Mouse (Mus musculus) fibroblast of lung, adult 2 months (primary cell): ENCODE measurements at regions not wholly inside any gene's neighbourhood (a gene's known extent, or its start where the extent isn't known, plus 50 kb on each side); places are given as distances from the start of the nearest gene placed in this dataset.

ENCODE experiments used
- DNase-seq: peaks from one replicate; pipeline ENCODE4 v3.0.0-alpha.2; 2011; ENCODE audit warnings: low read depth

- DNase-seq = no peak
Observed at GRCm38 (mm10) chr17:65014682-65015081, 178.8 kb upstream of the 4930583I09Rik start.

- no peak for DNase-seq
Observed at GRCm38 (mm10) chr17:65000626-65001135, 164.8 kb upstream of the 4930583I09Rik start.

- DNase-seq = no peak
Observed at GRCm38 (mm10) chr17:64994483-64994882, 158.6 kb upstream of the 4930583I09Rik start.

GRCm38 (mm10) chr17:64991262-64991661 lies 155.4 kb upstream of the 4930583I09Rik start:
- no peak for DNase-seq

GRCm38 (mm10) chr17:64984276-64985011 lies 148.6 kb upstream of the 4930583I09Rik start:
- DNase-seq = no peak

GRCm38 (mm10) chr17:64983480-64983879 lies 147.6 kb upstream of the 4930583I09Rik start:
- DNase-seq = no peak

GRCm38 (mm10) chr17:64964153-64964552 lies 128.3 kb upstream of the 4930583I09Rik start:
- DNase-seq = no peak

GRCm38 (mm10) chr17:64961887-64962286 lies 126.0 kb upstream of the 4930583I09Rik start:
- no peak for DNase-seq

- no peak for DNase-seq
Observed at GRCm38 (mm10) chr17:64957495-64957894, 121.6 kb upstream of the 4930583I09Rik start.

- DNase-seq = no peak
Observed at GRCm38 (mm10) chr17:64956506-64956905, 120.6 kb upstream of the 4930583I09Rik start.

- DNase-seq = no peak
Observed at GRCm38 (mm10) chr17:64953275-64953674, 117.4 kb upstream of the 4930583I09Rik start.

- no peak for DNase-seq
Observed at GRCm38 (mm10) chr17:64951625-64951940, 115.7 kb upstream of the 4930583I09Rik start.

- no peak for DNase-seq
Observed at GRCm38 (mm10) chr17:64950802-64951624, 115.1 kb upstream of the 4930583I09Rik start.

GRCm38 (mm10) chr17:64943213-64943612 lies 107.3 kb upstream of the 4930583I09Rik start:
- DNase-seq = no peak

GRCm38 (mm10) chr17:64941555-64941954 lies 105.7 kb upstream of the 4930583I09Rik start:
- no peak for DNase-seq

GRCm38 (mm10) chr17:64935683-64936082 lies 99.8 kb upstream of the 4930583I09Rik start:
- DNase-seq = no peak

GRCm38 (mm10) chr17:64934411-64934810 lies 98.5 kb upstream of the 4930583I09Rik start:
- no peak for DNase-seq

- DNase-seq = no peak
Observed at GRCm38 (mm10) chr17:64930816-64931428, 95.1 kb upstream of the 4930583I09Rik start.

GRCm38 (mm10) chr17:64923762-64924161 lies 87.9 kb upstream of the 4930583I09Rik start:
- DNase-seq = no peak

- DNase-seq = no peak
Observed at GRCm38 (mm10) chr17:64922235-64922634, 86.4 kb upstream of the 4930583I09Rik start.

GRCm38 (mm10) chr17:64920236-64920635 lies 84.4 kb upstream of the 4930583I09Rik start:
- no peak for DNase-seq

- DNase-seq = no peak
Observed at GRCm38 (mm10) chr17:64917830-64918229, 82.0 kb upstream of the 4930583I09Rik start.

- no peak for DNase-seq
Observed at GRCm38 (mm10) chr17:64916657-64917056, 80.8 kb upstream of the 4930583I09Rik start.
